Mouse (Mus musculus) lung, adult 2 months (tissue): ENCODE data around the gene Vps18.

ENCODE experiments used
- CTCF ChIP-seq: fragments of 200-500 bp; IDR thresholded peaks from 2 replicates; pipeline ENCODE4 v1.5.1; 2011; ENCODE audit warnings: mild to moderate bottlenecking, low read length, control low read depth; ENCODE audit not compliant: insufficient read depth
- POLR2A ChIP-seq: fragments of 200-500 bp; IDR thresholded peaks from 2 replicates; pipeline ENCODE4 v1.6.1; 2011; ENCODE audit warnings: low read depth, mild to moderate bottlenecking, control low read depth, low read length, borderline replicate concordance; ENCODE audit errors: extremely low read depth

- TF ChIP-seq CTCF (no peak), POLR2A (no peak)
Measured at GRCm38 (mm10) chr2:119298839-119299238, 10.3 kb downstream of the Vps18 start.
